Mouse (Mus musculus): ENCODE measurements around the gene Vkorc1.
A peak's percentile ranks its signal among the peaks of the same experiment; 100 is the strongest.
"Not testable (repeated sequence)": the region's sequence is repeated elsewhere in the genome, so short reads cannot be mapped to it uniquely, and the experiment has no call there.

Vkorc1 gene

GRCm38 (mm10) chr7:127895442-127895841 lies at the start of gene Vkorc1, which contains the start of gene Gm21974:
Gene Vkorc1, minus strand, starts transcription at chr7:127895617.
Gene Gm21974, minus strand, starts transcription at chr7:127895454.
- peak; percentile 90 for DNase-seq

- DNase-seq: no peak
Observed at GRCm38 (mm10) chr7:127944614-127945013, 49.2 kb upstream of the Vkorc1 start.

GRCm38 (mm10) chr7:127942097-127942496 lies 46.7 kb upstream of the Vkorc1 start:
- not testable (repeated sequence) for DNase-seq

- DNase-seq: no peak
Observed at GRCm38 (mm10) chr7:127936216-127936884, 40.9 kb upstream of the Vkorc1 start.

GRCm38 (mm10) chr7:127935748-127936159 lies 40.3 kb upstream of the Vkorc1 start:
- DNase-seq: no peak

- DNase-seq: peak; percentile 97
Observed at GRCm38 (mm10) chr7:127935028-127935722, 39.8 kb upstream of the Vkorc1 start.

- DNase-seq: no peak
Observed at GRCm38 (mm10) chr7:127934075-127934474, 38.7 kb upstream of the Vkorc1 start.

- DNase-seq: no peak
Observed at GRCm38 (mm10) chr7:127932273-127933031, 37.0 kb upstream of the Vkorc1 start.

- no peak for DNase-seq
Observed at GRCm38 (mm10) chr7:127931351-127932135, 36.1 kb upstream of the Vkorc1 start.

- no peak for DNase-seq
Observed at GRCm38 (mm10) chr7:127930636-127931035, 35.2 kb upstream of the Vkorc1 start.

- no peak for DNase-seq
Observed at GRCm38 (mm10) chr7:127929923-127930322, 34.5 kb upstream of the Vkorc1 start, which contains the start of gene Prss8. Gene Prss8, minus strand, starts transcription at chr7:127930104.

GRCm38 (mm10) chr7:127928596-127928995 lies 33.2 kb upstream of the Vkorc1 start:
- DNase-seq: no peak

- DNase-seq: no peak
Observed at GRCm38 (mm10) chr7:127927726-127928125, 32.3 kb upstream of the Vkorc1 start.

GRCm38 (mm10) chr7:127926846-127927245 lies 31.4 kb upstream of the Vkorc1 start:
- DNase-seq: no peak

GRCm38 (mm10) chr7:127926066-127926465 lies 30.6 kb upstream of the Vkorc1 start:
- no peak for DNase-seq

GRCm38 (mm10) chr7:127925252-127925651 lies 29.8 kb upstream of the Vkorc1 start:
- no peak for DNase-seq

GRCm38 (mm10) chr7:127923714-127924113 lies 28.3 kb upstream of the Vkorc1 start:
- DNase-seq: no peak

- DNase-seq: no peak
Observed at GRCm38 (mm10) chr7:127922451-127923275, 27.2 kb upstream of the Vkorc1 start.

- DNase-seq: peak; percentile 37
Observed at GRCm38 (mm10) chr7:127921516-127921915, 26.1 kb upstream of the Vkorc1 start.

- peak; percentile 33 for DNase-seq
Observed at GRCm38 (mm10) chr7:127919290-127919689, 23.9 kb upstream of the Vkorc1 start.

GRCm38 (mm10) chr7:127918203-127918602 lies 22.8 kb upstream of the Vkorc1 start:
- DNase-seq: peak; percentile 78

- no peak for DNase-seq
Observed at GRCm38 (mm10) chr7:127915293-127915692, 19.9 kb upstream of the Vkorc1 start.

Measured in thymus, postnatal 25 days (tissue).